Mouse (Mus musculus): ENCODE data around the gene Ercc6l. TPM values are rescaled to one million over a fixed set of nuclear protein-coding genes. Genes with fewer than 3 reads are reported as not detected.

The Ercc6l gene
- total RNA-seq (2021): under 1 TPM; 0.69 to 0.88 TPM
- long read RNA-seq, experiment 1, full-length matches to known transcripts: 1 of 1 reads
- long read RNA-seq, experiment 1, partial matches to known transcripts: 0 of 1 reads
- long read RNA-seq, experiment 1, other reads (novel, unspliced or antisense): 0 of 1 reads
- long read RNA-seq, experiment 2, full-length matches to known transcripts: 1 of 1 reads
- long read RNA-seq, experiment 2, partial matches to known transcripts: 0 of 1 reads
- long read RNA-seq, experiment 2, other reads (novel, unspliced or antisense): 0 of 1 reads

GRCm38 (mm10) chrX:102156618-102157422, at the start of gene Ercc6l:
Gene Ercc6l (minus strand): TSS chrX:102157091.
- intact Hi-C loops (cut with DNase I; ENCODE audit: low total_unique reads): no loop called here
- peak; percentile 92 for DNase-seq

GRCm38 (mm10) chrX:102190840-102191239, 33.9 kb upstream of the Ercc6l start:
- intact Hi-C loops (cut with DNase I; ENCODE audit: low total_unique reads): no loop called here
- DNase-seq: no peak

- DNase-seq: no peak
- intact Hi-C loops (cut with DNase I; ENCODE audit: low total_unique reads): no loop called here
Observed at GRCm38 (mm10) chrX:102189581-102189980, 32.7 kb upstream of the Ercc6l start.

GRCm38 (mm10) chrX:102188712-102189497, 32.0 kb upstream of the Ercc6l start, which contains the start of gene Rps4x:
Gene Rps4x (minus strand): TSS chrX:102189394.
- intact Hi-C loops (cut with DNase I; ENCODE audit: low total_unique reads): no loop called here

GRCm38 (mm10) chrX:102187023-102187699, 30.3 kb upstream of the Ercc6l start:
- intact Hi-C loops (cut with DNase I; ENCODE audit: low total_unique reads): no loop called here
- DNase-seq: no peak

More at GRCm38 (mm10) chrX:102188712-102189497, 32.0 kb upstream of the Ercc6l start, which contains the start of gene Rps4x:
- peak; percentile 85 for DNase-seq

- intact Hi-C loops (cut with DNase I; ENCODE audit: low total_unique reads): no loop called here
- no peak for DNase-seq
Observed at GRCm38 (mm10) chrX:102182575-102182974, 25.7 kb upstream of the Ercc6l start.

GRCm38 (mm10) chrX:102175538-102176287, 18.8 kb upstream of the Ercc6l start:
- intact Hi-C loops (cut with DNase I; ENCODE audit: low total_unique reads): no loop called here
- DNase-seq: no peak

- DNase-seq: no peak
- intact Hi-C loops (cut with DNase I; ENCODE audit: low total_unique reads): no loop called here
Observed at GRCm38 (mm10) chrX:102170900-102171299, 14.0 kb upstream of the Ercc6l start.

GRCm38 (mm10) chrX:102170135-102170534, 13.2 kb upstream of the Ercc6l start:
- intact Hi-C loops (cut with DNase I; ENCODE audit: low total_unique reads): no loop called here
- DNase-seq: no peak

GRCm38 (mm10) chrX:102169724-102170123, 12.8 kb upstream of the Ercc6l start:
- intact Hi-C loops (cut with DNase I; ENCODE audit: low total_unique reads): no loop called here
- DNase-seq: no peak

- peak; percentile 14 for DNase-seq
- intact Hi-C loops (cut with DNase I; ENCODE audit: low total_unique reads): no loop called here
Observed at GRCm38 (mm10) chrX:102166986-102167385, 10.1 kb upstream of the Ercc6l start.

GRCm38 (mm10) chrX:102166521-102166920, 9.6 kb upstream of the Ercc6l start:
- DNase-seq: peak; percentile 19
- intact Hi-C loops (cut with DNase I; ENCODE audit: low total_unique reads): no loop called here

- intact Hi-C loops (cut with DNase I; ENCODE audit: low total_unique reads): no loop called here
- DNase-seq: peak; percentile 60
Observed at GRCm38 (mm10) chrX:102163529-102163928, 6.6 kb upstream of the Ercc6l start.

- no peak for DNase-seq
Observed at GRCm38 (mm10) chrX:102163096-102163495, 6.2 kb upstream of the Ercc6l start.

GRCm38 (mm10) chrX:102160528-102160927, 3.6 kb upstream of the Ercc6l start:
- intact Hi-C loops (cut with DNase I; ENCODE audit: low total_unique reads): no loop called here

More at GRCm38 (mm10) chrX:102163096-102163495, 6.2 kb upstream of the Ercc6l start:
- intact Hi-C loops (cut with DNase I; ENCODE audit: low total_unique reads): no loop called here

GRCm38 (mm10) chrX:102159778-102160177, 2.9 kb upstream of the Ercc6l start:
- peak; percentile 12 for DNase-seq
- intact Hi-C loops (cut with DNase I; ENCODE audit: low total_unique reads): no loop called here

More at GRCm38 (mm10) chrX:102160528-102160927, 3.6 kb upstream of the Ercc6l start:
- DNase-seq: no peak

- no peak for DNase-seq
- intact Hi-C loops (cut with DNase I; ENCODE audit: low total_unique reads): no loop called here
Observed at GRCm38 (mm10) chrX:102157423-102157791, 516 bp upstream of the Ercc6l start.

- intact Hi-C loops (cut with DNase I; ENCODE audit: low total_unique reads): no loop called here
- DNase-seq: no peak
Observed at GRCm38 (mm10) chrX:102141157-102141556, 15.7 kb downstream of the Ercc6l start.

GRCm38 (mm10) chrX:102121321-102121720, 35.6 kb downstream of the Ercc6l start:
- intact Hi-C loops (cut with DNase I; ENCODE audit: low total_unique reads): no loop called here
- no peak for DNase-seq

All from gastrocnemius, postnatal 14 days (tissue).